Mouse (Mus musculus) kidney, adult 2 months (tissue): ENCODE data around the gene Cdk11b.

ENCODE experiments used
- CTCF ChIP-seq: fragments of 200-500 bp; conservative IDR thresholded peaks from 2 replicates; pipeline ENCODE4 v1.5.1; 2011; ENCODE audit warnings: low read depth, mild to moderate bottlenecking, control low read depth, low read length, moderate library complexity, mixed read lengths; ENCODE audit not compliant: insufficient read depth, insufficient read length
- POLR2A ChIP-seq: fragments of 200-500 bp; IDR thresholded peaks from one replicate; pipeline ENCODE4 v1.6.1; 2011; ENCODE audit warnings: low read depth, low read length, control low read depth

DNA sequence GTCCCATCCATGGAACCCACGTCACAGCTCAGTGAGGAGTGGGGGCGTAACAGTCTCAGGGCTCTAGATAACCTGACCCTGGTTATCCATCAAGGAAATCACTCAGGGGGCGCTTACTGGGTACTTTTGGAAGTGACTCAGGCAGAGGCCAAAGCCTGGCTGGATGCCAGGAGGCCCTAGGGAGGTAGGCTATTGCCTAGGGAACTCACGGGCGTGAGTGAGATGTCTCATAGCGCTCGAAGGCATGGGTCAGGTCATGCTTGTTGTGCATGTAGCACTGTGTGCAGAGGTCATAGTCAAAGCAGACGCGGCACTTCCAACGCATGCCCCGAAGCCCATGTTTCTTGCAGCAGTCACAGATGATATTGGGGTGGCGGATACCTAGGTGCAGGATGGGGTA, 36.0 kb downstream of the Cdk11b start:
- TF ChIP-seq POLR2A: no peak
- TF ChIP-seq CTCF: no peak
